Mouse (Mus musculus): ENCODE data around the gene Igf1r.

- no peak for TF ChIP-seq CTCF (IDR thresholded peaks at IDR 0.05; ENCODE audit: low read depth)
- TF ChIP-seq EP300 (IDR thresholded peaks at IDR 0.05; ENCODE audit: low read depth): no peak
These were observed 325.8 kb downstream of the Igf1r start for GRCm38 (mm10) chr7:68278385-68278784.

All from liver, postnatal 0 days (tissue).